Mouse (Mus musculus) MEL (cell line): ENCODE data around the gene Spg21.

Experiments used
- CTCF ChIP-seq, 3 experiments: IDR thresholded peaks in 2 of 3; conservative IDR thresholded peaks in 1 of 3; 2 replicates each; pipeline ENCODE4 v1.5.1; 2011 to 2012; ENCODE audit warnings: low read length in 3 of 3, low read depth in 2 of 3, mild to moderate bottlenecking in 2 of 3, improper control_type of control experiment in 1 of 3, inconsistent platforms in 1 of 3, mixed read lengths in 1 of 3, moderate library complexity in 1 of 3; ENCODE audit not compliant: control insufficient read depth in 1 of 3, insufficient read depth in 1 of 3, poor library complexity in 1 of 3, severe bottlenecking in 1 of 3
- GATA1 ChIP-seq: IDR thresholded peaks from 2 replicates; pipeline ENCODE4 v1.6.1; 2011; ENCODE audit warnings: low read depth, low read length, improper control_type of control experiment
- POLR2A ChIP-seq, 2 experiments: IDR thresholded peaks; 2 replicates each; pipeline ENCODE4 v1.6.1; 2011 to 2012; ENCODE audit warnings: low read length in 2 of 2, mild to moderate bottlenecking in 2 of 2, control low read depth in 1 of 2, improper control_type of control experiment in 1 of 2, low read depth in 1 of 2, moderate library complexity in 1 of 2; ENCODE audit not compliant: control insufficient read depth in 1 of 2, insufficient read depth in 1 of 2, poor library complexity in 1 of 2
- SIN3A ChIP-seq: IDR thresholded peaks from 2 replicates; pipeline ENCODE4 v1.6.1; 2012; ENCODE audit warnings: low read length, improper control_type of control experiment, inconsistent platforms

- no peak for TF ChIP-seq CTCF (IDR thresholded peaks at IDR 0.05 in 2 of 3, conservative IDR thresholded peaks at IDR 0.05 in 1 of 3; ENCODE audit: control insufficient read depth in 1 of 3, insufficient read depth in 1 of 3, low read depth in 2 of 3, low read length in 3 of 3, poor library complexity in 1 of 3, severe bottlenecking in 1 of 3)
- TF ChIP-seq GATA1, result no peak
- no peak for TF ChIP-seq POLR2A (IDR thresholded peaks at IDR 0.05; ENCODE audit: control insufficient read depth in 1 of 2, insufficient read depth in 1 of 2, low read depth in 1 of 2, low read length in 2 of 2, poor library complexity in 1 of 2)
- TF ChIP-seq SIN3A, result no peak
These were observed 30.3 kb upstream of the Spg21 start for GRCm38 (mm10) chr9:65430401-65430800.
